Mouse (Mus musculus) CD8-positive naive resting alpha-beta T cell, adult 2 months (primary cell): ENCODE data around the gene Ier3.
"Not testable (repeated sequence)": the region's sequence is repeated elsewhere in the genome, so short reads cannot be mapped to it uniquely, and the experiment has no call there.

Source experiments
- DNase-seq, 2 experiments: peaks; one replicate each; pipeline ENCODE4 v3.0.0; 2022; ENCODE audit warnings: low read depth in 2 of 2, low spot score in 2 of 2

Gene Ier3

GRCm38 (mm10) chr17:35835424-35836140 is 14.1 kb downstream of the Ier3 start:
- DNase-seq, result no peak

GRCm38 (mm10) chr17:35836178-35836965 is 14.9 kb downstream of the Ier3 start:
- peak; percentile 75 to 85 for DNase-seq

- peak; percentile 47 to 63 for DNase-seq
Measured at GRCm38 (mm10) chr17:35836991-35837422, 15.5 kb downstream of the Ier3 start.

- DNase-seq, result no peak
Measured at GRCm38 (mm10) chr17:35837487-35837886, 16.0 kb downstream of the Ier3 start.

- peak; percentile 79 to 83 for DNase-seq
Measured at GRCm38 (mm10) chr17:35838122-35838544, 16.6 kb downstream of the Ier3 start, which contains the start of gene Tubb5. Gene Tubb5 (minus strand): TSS chr17:35838306.

- DNase-seq, result no peak
Measured at GRCm38 (mm10) chr17:35838570-35838969, 17.1 kb downstream of the Ier3 start.

- DNase-seq, result not testable (repeated sequence)
Measured at GRCm38 (mm10) chr17:35839002-35839401, 17.5 kb downstream of the Ier3 start.

GRCm38 (mm10) chr17:35840561-35840960 is 19.1 kb downstream of the Ier3 start:
- DNase-seq, result no peak

GRCm38 (mm10) chr17:35841076-35841950 is 19.8 kb downstream of the Ier3 start, which contains the start of gene Mdc1:
Gene Mdc1 (plus strand): TSS chr17:35841515.
- DNase-seq, result peak; percentile 98

- no peak for DNase-seq
Measured at GRCm38 (mm10) chr17:35842006-35842405, 20.5 kb downstream of the Ier3 start.

GRCm38 (mm10) chr17:35843514-35843913 is 22.0 kb downstream of the Ier3 start:
- no peak for DNase-seq

GRCm38 (mm10) chr17:35848112-35848511 is 26.6 kb downstream of the Ier3 start:
- no peak for DNase-seq

GRCm38 (mm10) chr17:35850974-35851373 is 29.5 kb downstream of the Ier3 start:
- DNase-seq, result no peak

GRCm38 (mm10) chr17:35859371-35859770 is 37.9 kb downstream of the Ier3 start:
- no peak for DNase-seq

- no peak for DNase-seq
Measured at GRCm38 (mm10) chr17:35859835-35860234, 38.4 kb downstream of the Ier3 start.

- DNase-seq, result no peak
Measured at GRCm38 (mm10) chr17:35860831-35861197, 39.3 kb downstream of the Ier3 start.

- DNase-seq, result peak; percentile 79 to 85
Measured at GRCm38 (mm10) chr17:35861198-35861857, 39.8 kb downstream of the Ier3 start, which contains the start of gene Nrm. Gene Nrm (plus strand): TSS chr17:35861318.

GRCm38 (mm10) chr17:35864832-35865353 is 43.4 kb downstream of the Ier3 start:
- DNase-seq, result no peak

GRCm38 (mm10) chr17:35865481-35866280 is 44.2 kb downstream of the Ier3 start, which contains the start of gene Ppp1r18:
Gene Ppp1r18 (plus strand): TSS chr17:35865593.
- no peak for DNase-seq
